Mouse (Mus musculus) embryo, embryonic 10.5 days (tissue): ENCODE measurements around the gene Zfp335.

Source experiments
- DNase-seq: peaks from one replicate; pipeline ENCODE4 v3.0.0-alpha.2; 2015; ENCODE audit warnings: low spot score

Zfp335 gene

DNA sequence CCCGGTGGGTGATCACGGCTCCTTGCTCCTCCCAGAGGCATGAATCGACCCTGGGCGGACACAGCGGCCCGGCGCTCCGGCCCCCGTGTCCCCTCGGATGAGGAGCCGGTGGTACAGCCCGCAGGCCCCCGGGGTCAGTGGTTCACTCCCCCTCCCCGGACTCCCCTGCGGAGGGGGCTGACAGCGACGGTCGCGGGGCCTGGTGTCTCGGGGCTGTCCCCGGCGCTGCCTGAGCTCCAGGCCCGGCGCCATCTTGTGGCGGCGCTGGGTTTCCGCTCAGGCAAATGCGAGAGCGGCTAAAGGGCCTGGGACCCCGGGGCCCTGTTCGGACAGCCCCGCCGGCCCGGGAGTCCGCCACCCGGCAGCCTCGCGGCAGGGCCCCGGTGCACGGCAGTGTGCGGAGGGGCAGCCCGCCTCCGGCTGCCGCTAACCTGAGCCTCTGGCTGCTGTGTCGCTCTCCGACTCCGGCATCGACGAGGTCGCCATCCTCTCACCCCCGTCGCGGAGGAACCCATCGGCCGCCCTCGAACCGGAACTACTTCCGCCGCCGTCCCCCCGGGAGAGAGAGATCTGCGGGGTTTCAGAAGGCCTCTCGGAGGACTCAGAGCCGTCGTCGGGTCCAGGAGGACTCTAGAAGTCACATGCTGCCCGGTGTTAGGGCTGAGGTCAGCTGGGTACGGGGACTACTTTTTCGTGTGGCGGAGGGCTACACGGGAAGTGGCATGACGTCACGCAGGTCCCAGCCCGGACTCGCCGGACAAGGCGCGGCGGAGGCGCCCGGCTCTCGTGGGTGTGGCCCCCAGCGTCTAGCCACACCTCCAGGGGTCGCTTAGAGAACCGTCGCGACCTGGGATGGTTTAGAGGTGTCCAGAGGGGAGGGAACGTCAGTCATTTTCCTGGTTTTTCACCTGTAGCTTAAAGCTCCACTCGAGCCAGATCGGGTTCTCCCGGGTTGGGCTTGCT is at the start of gene Zfp335:
Gene Zfp335, minus strand, starts transcription at position 672 of the 963 bp plus-strand sequence.
- DNase-seq, result peak; percentile 95

DNA sequence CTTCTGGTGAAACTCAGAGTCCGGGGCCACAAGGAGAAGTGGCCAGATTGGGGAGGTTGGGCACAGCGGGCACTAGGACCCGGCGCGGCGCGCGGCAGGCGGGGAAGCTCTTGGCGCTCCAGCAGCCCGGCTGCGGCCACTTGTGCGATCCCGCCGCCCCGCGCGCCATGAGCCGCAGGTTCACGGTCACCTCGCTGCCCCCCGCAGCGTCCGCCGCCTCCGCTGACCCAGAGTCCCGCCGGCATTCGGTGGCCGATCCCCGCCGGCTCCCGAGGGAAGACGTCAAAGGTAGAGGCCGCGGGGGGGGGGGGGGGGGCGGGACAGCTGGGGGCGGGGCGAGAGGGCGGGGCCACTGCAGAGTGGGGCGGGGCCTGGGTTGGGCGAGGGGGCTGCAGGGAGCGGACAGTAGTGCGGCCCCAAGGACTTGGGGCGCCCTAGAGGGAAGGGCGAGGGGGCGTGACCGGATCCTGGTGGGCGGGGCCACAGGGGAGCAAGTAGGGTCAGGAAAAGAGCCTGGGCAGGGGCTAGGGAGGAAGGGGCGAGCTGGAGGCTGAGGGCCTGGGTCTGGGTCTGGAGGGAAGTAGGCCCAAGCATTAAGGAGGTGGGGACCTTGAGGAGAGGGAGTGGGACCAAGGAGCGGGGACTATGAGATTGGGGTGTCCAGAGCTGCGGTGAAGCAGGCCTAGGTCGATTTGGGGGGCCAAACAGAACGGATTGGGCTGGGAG is 49.3 kb upstream of the Zfp335 start, which contains the start of gene Slc12a5:
Gene Slc12a5, plus strand, starts transcription at position 87 of the 726 bp plus-strand sequence.
- DNase-seq, result peak; percentile 86

DNA sequence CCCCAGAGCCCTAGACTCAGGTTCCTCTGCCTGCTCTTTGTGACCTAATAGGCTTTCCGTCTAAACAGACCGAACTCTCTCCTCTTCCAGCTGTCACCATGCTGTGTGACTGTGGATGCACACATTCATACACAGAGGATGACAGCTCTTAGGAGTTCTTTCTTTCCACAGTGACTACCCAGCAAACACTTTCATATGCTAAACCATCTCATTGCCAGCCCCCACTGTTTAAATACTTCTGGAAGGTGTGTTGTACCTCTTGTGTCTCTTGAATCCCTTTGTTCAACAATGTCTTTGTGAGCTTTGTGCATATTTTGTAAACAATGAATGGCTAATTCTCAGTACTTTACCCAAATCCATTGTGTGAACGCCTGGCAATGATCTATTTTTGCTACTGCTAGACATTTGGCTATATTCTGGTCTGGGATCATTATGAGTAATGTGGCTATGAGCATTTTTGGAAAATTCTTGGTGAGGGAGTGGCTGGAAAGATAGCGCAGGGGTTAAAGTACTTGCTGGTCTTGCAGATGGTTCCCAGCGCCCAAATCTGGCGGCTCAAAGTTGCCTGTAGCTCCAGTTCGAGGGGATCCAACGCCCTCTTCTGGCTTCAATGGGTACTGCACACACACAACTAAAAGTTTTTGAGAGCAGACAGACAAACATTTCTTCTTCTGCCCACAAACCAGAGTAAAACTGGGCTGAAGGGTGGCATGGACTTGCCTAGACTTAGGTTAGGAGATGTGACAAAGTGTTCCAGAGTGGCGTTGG is 46.2 kb upstream of the Zfp335 start:
- no peak for DNase-seq

DNA sequence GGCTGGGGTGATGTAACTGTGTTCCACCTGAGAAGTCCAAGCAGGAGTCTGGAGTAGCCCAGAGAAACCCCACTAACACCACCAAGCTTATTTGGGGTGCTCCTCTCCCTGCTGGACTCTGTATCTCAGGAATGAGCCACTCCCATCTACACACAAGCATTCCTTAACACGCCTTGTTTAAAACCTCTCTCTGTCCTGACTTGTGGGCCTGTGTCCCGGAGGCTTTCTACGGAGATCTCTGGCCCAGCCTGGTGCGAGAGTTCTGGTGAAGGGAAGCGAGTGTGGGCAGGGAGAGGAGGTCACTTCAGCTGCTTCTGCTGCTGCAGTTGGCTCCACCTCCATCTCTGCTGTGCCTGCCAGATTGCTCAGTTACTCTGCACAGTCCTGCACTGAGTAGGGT is 44.6 kb upstream of the Zfp335 start:
- DNase-seq, result no peak

DNA sequence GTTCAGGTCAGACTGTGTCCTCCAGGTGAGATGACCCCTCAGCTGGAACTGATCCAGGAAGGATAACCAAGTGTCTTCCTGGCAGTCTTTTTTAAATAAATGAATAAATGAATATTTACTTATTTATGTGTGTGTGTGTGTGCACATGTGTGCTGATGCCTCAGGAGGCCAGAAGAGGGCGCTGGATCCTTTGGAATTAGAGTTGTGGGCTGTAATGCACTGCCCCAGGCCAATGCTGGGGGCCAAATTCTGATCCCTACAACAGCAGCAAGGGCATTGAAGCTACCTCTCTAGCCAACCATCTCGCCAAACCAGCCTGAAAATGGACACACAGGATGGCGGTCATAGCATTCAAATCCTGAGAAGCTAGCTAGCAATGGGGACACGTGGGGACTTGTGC is 44.2 kb upstream of the Zfp335 start:
- no peak for DNase-seq

DNA sequence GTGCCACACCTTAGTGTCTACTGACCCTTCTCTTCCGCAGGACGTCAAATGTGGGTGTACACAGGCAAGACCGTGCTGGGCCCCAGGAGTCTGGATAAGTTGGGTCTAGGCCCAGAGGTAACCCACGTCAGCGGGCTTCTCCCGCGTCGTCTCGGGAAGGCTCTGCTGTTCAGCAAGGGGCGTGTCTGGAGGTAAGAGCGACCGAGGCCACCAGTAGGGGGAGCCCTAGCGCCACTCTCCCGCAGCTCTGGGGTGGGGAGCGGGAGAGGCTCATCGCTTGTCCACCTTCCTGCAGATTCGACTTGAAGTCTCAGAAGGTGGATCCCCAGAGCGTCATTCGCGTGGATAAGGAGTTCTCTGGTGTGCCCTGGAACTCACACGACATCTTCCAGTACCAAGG is 41.7 kb upstream of the Zfp335 start:
- peak; percentile 89 for DNase-seq

DNA sequence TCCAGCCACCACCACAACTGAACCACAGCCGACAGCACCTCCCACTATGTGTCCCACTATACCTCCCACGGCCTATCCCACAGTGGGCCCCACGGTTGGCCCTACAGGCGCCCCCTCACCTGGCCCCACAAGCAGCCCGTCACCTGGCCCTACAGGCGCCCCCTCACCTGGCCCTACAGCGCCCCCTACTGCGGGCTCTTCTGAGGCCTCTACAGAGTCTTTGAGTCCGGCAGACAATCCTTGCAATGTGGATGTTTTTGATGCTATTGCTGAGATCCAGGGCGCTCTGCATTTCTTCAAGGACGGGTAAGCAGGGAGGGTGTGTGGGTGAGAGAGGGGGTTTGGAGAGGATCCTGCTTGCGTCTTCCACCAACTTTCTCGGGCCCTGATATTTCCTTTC is 40.9 kb upstream of the Zfp335 start:
- no peak for DNase-seq

DNA sequence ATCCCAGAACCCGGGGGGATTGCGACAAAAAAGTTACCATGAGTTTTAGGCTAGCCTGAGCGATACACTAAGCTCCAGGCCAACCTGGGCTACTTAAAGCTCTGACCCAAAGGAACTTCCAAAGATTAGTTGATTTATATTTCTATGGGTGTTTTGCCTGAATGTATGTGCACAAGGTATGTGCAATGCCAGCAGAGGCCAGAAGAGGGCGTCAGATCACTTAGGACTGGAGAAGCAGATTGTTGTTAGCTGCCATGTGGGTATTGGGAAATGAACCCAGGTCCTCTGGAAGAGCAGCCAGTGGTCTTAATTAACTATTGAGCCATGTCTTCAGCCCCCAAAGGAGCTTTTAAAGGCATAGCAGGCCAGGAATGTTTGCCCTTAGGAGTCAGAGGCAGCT is 40.2 kb upstream of the Zfp335 start:
- no peak for DNase-seq

DNA sequence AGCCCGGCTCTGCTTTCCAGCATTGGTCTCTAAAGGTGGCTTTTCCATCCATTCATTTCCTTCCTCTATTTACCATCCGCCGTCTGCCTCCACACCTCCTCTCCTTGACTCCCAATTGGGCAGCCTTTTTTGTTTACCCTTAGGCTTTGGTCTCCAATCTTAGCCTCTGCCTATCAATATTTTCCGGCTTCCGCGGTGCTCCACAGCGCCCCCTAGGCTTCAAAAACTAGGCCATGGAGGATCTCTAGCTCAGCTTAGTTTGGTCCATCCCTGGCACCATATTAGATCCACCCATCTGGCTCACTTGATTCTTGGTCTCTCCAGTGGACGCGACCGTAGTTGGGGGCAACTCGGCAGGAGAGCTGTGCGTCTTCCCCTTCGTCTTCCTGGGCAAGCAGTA is 38.9 kb upstream of the Zfp335 start:
- peak; percentile 50 for DNase-seq

DNA sequence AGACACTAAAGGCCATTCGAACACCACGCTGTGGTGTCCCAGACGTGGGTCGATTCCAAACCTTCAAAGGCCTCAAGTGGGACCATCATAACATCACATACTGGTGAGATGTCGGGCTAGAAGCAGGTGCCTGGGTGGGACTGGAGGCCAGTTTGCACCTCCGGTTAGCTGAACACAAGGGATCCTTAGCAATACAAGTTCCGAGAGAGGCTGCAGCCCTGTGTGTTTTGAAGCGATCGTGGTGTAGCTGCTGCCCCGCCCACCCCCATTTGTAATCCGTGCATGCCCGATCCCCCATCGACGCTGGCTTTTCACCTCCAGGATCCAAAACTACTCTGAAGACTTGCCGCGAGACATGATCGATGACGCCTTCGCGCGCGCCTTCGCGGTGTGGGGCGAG is 37.4 kb upstream of the Zfp335 start:
- no peak for DNase-seq

DNA sequence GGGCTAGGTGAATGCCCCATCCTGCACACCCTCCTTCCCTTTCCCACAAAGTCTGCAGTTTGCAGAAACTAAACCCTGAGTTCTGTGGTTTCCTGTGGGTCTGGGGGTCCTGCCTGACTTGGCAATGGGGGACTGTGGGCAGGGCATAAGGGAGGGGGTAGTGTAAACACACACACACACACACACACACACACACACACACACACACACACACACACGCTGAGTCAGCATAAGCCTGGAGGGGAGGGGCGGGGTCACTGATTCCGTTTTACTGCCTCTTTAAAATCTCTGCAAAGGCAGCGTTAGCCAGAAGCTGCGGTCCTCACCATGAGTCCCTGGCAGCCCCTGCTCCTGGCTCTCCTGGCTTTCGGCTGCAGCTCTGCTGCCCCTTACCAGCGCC is 36.4 kb upstream of the Zfp335 start:
- no peak for DNase-seq

DNA sequence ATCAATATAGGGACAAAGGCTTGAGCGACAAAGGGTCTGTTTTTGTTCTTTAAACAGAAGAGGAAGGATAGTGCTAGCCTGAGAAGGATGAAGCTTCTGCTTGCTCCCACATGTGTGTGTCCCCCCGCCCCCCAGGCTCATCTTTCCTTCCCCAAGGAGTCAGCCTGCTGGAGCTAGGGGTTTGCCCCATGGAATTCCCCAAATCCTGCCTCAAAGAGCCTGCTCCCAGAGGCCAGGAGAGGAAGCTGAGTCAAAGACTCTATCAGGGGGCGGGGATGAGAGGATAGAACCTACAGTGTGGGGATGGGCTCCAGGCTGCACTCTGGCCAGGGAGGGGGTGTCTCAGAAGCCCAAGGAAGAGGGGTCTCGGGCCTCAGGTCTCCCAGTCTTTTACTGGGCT is 35.9 kb upstream of the Zfp335 start:
- DNase-seq, result no peak

DNA sequence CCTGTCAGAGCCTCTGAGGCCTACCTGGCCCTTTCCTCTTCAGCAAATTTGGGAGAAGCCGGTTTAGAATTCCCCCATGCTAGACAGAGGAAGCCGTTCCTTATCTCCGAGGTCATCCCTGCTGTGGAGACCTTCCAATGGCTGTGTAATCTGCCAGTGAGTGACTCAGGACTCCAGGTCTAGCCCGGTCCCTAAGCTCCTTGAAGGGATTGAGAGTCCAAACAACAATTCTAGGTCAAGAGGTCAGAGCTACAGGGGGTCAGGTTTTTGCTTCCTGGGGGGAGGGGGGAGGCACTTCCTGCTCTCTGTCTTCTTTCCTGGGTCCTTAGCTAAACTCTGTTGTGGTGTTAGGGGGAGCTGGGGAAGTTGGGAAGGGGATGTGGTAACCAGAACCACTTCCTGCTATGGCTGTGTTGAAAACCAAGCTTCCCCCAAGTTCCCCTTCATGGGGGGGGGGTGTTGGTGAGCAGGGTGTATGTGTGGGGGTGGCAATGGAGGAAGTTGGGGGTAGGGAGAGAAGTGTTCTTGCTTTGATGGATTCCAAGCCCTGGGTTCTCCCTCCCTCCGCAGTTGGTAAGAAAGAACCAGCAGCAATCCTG is 31.2 kb upstream of the Zfp335 start:
- no peak for DNase-seq

DNA sequence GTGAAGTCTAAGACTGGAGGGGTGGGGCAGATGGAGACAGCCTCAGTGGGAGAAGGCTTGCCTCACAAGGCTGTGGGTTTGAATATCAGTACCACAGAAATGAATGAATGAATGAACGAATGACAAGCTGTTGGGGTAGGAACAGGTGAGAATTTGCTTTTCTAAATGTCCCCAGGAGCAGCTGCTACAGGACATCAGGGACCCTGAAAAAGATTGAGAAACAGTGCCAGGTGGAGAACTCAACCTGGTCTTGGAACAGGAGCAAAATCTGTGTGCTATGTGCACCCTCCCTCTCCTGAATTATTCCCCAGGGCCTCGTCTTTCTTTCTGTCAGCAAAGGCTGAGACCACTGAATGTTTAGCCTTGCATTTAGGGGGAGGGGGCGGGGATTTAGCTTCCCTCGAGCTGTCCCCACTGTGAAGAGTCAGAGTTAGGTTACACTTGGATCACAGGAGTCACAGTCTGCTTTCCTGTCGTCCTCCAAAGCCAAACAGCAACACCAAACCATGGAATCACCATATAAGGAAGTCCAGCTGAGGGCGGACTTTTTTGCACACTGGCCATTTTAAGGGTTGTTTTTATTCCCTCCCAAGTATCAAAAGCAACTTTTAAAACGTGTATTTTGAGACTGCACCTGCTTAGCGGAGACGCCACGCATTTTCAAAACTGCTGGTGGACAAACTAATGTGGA is 28.7 kb upstream of the Zfp335 start, which contains the start of gene Mmp9:
Gene Mmp9, plus strand, starts transcription at position 641 of the 691 bp plus-strand sequence.
- peak; percentile 61 for DNase-seq

DNA sequence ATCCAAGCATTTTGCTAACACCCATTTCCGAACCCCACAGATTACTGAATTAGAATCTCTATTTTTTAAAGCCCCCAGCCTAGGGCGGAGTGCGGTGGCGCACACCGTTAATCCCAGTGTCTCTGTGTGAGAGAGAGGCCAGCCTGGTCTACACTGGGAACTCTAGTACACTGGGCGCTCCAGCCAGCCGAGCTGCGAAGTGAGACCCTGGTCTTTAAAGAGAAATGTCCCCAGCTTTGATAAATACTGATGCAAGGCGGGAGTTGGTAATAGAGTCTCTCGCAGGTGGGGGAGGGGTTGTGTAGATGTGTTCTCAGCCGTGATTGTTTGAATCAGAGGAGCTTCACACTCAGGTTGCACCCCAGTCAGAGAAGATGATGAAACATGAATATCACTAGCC is 27.5 kb upstream of the Zfp335 start:
- no peak for DNase-seq

DNA sequence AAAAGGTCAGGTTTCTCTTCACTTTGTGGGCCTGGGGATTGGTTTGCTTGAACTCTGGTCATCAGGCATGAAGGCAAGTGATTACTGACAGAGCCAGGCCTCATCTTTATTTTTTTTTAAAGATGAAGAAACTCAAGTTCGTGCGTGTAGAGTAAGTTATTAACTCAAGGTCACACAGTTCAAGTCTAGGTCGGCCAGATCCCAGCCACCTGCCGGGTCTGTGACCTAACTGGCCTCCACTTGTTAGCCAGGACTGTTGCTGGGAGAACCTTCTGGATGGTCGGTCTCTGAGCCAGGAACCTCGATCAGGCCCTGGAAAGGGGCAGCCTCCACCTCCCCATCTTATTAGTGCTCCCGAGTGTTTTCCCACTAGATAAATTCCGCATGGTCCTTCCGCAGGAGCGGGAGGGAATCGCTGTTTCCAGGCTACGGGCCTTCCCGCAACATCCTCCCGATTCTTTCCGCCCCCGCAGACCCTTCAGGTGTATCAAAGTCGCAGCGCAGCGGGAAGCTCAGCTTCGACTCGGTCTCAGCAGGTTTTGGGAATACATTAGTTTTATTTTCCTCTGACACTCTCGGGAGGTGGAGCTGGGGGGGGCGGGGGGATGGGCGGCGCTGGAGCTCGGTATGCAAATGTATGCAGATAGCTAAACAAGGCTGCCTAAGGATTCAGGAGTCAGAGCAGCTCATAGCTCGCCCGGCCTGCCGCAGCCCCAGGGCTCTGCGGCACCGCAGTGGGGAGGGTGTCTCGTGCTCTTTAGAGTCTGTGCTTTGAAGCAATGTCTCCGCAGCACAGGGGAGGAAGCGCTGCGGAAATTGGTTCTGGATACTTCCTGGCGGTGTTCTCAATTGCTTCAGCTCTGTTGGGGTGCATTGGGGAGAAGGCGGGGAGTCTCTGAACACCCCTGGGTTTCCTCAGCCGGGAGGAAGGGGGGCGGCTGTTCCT is 26.9 kb upstream of the Zfp335 start:
- DNase-seq, result peak; percentile 64

DNA sequence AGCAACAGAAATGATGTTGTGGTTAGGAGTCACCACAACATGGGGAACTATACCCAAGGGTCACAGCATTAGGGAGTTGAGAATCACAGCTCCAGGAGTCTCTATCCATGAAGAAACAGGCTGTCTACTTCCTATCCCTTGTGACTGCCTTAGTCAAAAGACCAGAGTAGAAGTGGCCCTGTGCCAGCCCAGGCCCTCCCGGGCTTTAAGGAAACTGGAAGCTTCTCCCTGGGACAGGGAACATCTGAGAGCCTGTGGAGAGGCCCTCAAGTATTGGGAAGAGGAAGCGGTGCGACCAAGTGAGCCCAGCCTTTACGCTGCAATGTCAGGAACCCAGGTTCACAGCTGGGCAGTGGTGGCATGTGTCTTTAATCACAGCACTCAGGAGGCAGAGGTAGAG is 24.4 kb upstream of the Zfp335 start:
- DNase-seq, result no peak

DNA sequence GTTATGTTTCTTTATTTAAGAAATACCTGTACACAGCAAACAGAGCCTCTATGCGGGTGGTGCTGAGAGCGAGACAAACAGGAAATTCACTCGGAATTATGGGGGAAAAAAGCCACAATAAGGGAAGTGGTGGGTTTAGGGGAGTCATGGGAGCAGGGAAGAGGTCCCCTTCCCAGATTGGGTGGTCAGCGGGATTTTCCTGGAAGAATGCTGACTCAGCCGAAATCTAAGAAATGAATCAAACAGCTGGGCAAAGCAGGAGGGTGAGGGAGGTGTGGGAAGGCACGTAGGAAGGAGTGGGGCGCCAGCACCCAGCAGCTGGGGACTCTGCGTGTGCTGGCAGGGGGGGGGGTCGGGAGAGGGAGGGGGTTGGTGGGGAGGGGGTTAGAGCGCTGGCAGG is 22.0 kb upstream of the Zfp335 start:
- DNase-seq, result no peak

DNA sequence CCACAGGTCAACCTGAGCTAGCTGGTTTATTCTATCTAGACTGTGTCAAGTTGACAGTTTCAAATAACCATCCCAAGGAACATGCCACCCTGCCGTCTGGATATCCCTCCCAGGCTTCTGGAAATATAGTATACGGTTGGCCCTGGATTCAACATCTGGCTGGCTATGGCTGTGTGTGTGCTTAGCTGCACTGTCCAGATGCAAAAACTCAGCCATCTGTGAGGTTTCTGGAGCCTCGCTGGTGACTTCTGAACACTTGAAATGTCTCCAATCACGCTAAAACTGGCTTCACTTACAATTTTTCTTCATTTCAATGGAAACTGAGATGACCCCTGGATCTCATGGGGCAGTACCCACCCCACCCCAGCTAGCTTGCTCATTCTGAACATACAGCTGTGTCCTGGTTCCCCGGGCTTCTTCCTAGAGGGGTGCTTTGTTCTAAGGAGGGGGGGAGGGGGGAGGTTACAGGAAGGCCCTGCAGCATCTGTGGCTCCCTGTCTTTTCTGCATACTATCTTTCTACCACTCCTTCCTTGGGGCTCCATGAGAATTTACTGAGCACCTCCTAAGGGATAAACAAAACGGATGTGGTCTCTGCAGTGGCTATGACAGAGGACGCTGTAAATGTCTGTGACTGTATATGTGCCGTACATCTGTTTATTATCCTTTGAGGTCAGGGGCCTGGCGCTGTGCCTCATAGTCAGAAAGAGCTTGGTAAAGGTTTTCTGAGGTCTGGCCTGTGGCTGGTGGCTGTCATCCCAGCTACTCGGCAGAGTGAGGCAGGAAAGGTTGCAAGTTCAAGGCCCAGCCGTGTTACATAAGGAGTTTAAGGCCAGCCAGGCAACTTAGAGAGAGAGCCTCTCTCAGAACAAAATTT is 19.4 kb upstream of the Zfp335 start:
- DNase-seq, result no peak
